Mouse (Mus musculus) limb, embryonic 12.5 days (tissue): ENCODE results near the gene Zfp410. TPM values are rescaled to one million over a fixed set of nuclear protein-coding genes. Genes with fewer than 3 reads are reported as not detected.

Experiments
- ATAC-seq: fragments of 200-750 bp; cut with Nextera tagmentation; 2 replicates; pipeline ENCODE4 v1.8.0; 2017; ENCODE audit warnings: low read depth, moderate TSS enrichment; ENCODE audit not compliant: insufficient number of reproducible peaks, insufficient read depth, low FRiP score, low TSS enrichment
- H3K27ac ChIP-seq: fragments of 300-500 bp; sonication (generic); 2 replicates; pipeline ENCODE4 v1.5.1; 2016; ENCODE audit warnings: mild to moderate bottlenecking, moderate library complexity
- H3K27me3 ChIP-seq: fragments of 300-500 bp; sonication (generic); 2 replicates; pipeline ENCODE4 v1.6.1; 2016; ENCODE audit warnings: mild to moderate bottlenecking, moderate library complexity
- H3K36me3 ChIP-seq: fragments of 300-500 bp; sonication (generic); 2 replicates; pipeline ENCODE4 v1.6.1; 2016; ENCODE audit warnings: mild to moderate bottlenecking, moderate library complexity
- H3K4me1 ChIP-seq: fragments of 300-500 bp; sonication (generic); replicated peaks from 2 replicates; pipeline ENCODE4 v1.6.1; 2016
- H3K4me2 ChIP-seq: fragments of 300-500 bp; sonication (generic); 2 replicates; pipeline ENCODE4 v1.6.1; 2016; ENCODE audit warnings: mild to moderate bottlenecking, moderate library complexity
- H3K4me3 ChIP-seq: fragments of 300-500 bp; sonication (generic); replicated peaks from 2 replicates; pipeline ENCODE4 v1.5.1; 2016; ENCODE audit warnings: mild to moderate bottlenecking
- H3K9ac ChIP-seq: fragments of 300-500 bp; sonication (generic); replicated peaks from 2 replicates; pipeline ENCODE4 v1.6.1; 2016; ENCODE audit warnings: mild to moderate bottlenecking, moderate library complexity
- H3K9me3 ChIP-seq: fragments of 300-500 bp; sonication (generic); 2 replicates; pipeline ENCODE4 v1.6.1; 2016; ENCODE audit warnings: mild to moderate bottlenecking, moderate library complexity
- WGBS: fragments of 180-500 bp; shearing (Covaris S2); methylation state at CpG from one replicate; pipeline ENCODE4 v1.1.7; 2016; 5-methylcytosine and 5-hydroxymethylcytosine counted together
- polyA plus RNA-seq: library from polyadenylated mRNA; unstranded; fragments of >200 nt; fragmentation: Nextera tagmentation; extraction: Ambion mirVana; gene quantifications from 2 replicates; pipeline ENCODE4 v1.2.1, GENCODE M21; 2016

Gene Zfp410
- polyA plus RNA-seq, 1 experiment from 2014 or later, result 114 TPM

DNA sequence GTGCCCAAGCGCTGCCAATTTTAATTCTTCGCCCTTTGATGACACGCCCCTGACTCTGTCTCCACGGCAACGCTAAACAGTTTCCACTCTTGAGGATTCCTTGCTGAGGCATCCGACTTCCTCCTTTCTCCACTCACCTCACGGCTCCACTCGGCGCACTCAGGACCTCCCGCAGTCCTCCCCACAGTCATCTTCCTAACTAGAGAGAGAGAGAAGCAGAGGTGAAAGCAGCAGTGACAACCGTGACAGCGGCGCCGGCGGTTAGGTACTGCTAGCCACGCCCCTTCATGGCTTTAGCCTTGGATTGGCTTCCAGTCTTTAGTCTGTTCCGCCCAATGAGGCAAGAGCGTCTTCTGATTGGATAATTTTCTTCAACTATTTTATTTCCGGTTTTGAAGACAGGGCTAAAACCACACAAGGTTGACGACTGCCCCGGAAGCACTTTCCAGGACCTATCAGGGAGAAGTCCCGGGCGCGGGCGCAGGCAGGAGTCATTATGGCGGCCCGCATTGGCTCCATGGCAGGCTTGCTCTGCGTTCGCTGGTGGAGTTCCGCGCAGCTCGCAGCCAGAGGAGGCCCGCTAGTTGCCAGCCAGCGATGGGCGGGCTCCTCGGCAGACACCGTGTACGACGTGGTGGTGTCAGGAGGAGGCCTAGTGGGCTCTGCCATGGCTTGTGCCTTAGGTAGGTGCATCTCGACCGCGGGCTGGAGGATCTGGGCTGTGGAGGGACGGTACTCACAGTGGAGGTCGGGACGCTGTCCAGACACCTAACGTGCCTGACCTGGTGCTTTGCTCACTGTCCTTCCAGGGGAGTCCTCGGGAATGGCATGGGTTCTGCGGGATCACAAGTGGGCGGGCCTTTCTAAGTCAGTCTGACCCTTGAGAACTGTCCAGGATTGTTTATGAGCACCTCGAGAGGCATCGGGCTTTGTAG is 45.2 kb downstream of the Zfp410 start, which contains the start of the genes Coq6 and Fam161b:
Gene Coq6, plus strand, starts transcription at position 103 of the 935 bp plus-strand sequence.
Gene Fam161b, minus strand, starts transcription at position 279 of the 935 bp plus-strand sequence.
- Histone ChIP-seq H3K4me3 (peak within 1 kb of the TSS; percentile 95), H3K27me3 (no peaks in the 10 kb centered on the region), H3K9me3 (no peaks in the 10 kb centered on the region), H3K4me2 (peak within 1 kb of the TSS; percentile 74), H3K4me1 (peaks cover 13% of the 10 kb centered on the region), H3K27ac (no peak within 1 kb of the TSS), H3K9ac (peak within 1 kb of the TSS; percentile 84), H3K36me3 (peaks cover 10% of the 10 kb centered on the region; the same call in 1 of the 2 replicates)
- under 1% methylated on average over 51 of the region's 51 CpGs for WGBS
- peak; percentile 99 for ATAC-seq

DNA sequence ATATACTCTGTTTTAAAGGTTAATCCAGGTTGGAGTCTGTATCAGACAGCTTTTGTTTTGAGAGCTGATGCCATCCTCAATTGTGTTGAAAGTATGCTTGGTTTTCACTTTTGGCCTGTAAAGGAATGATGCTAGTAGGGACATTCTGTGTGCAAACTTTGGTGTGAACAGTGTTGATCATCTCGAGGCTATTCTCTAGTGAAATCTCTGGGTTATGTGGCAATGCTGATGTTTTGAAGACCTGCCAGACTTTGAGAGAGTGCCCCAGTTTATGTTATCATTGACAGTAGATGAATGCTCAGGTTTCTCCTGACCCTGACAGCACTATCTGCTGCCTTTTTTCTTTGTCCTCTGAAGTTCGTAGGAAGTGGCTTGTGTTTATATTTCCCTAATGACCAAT is 46.2 kb downstream of the Zfp410 start:
- peak overlapping the region; percentile 74 for H3K4me2 ChIP-seq
- no peak for ATAC-seq
- H3K4me3 ChIP-seq, result peak overlapping the region; percentile 95
- peaks cover 15% of the 10 kb centered on the region for H3K36me3 ChIP-seq
- peaks cover 13% of the 10 kb centered on the region for H3K4me1 ChIP-seq
- H3K27ac ChIP-seq, result no peak overlapping the region
- H3K27me3 ChIP-seq, result no peaks in the 10 kb centered on the region
- 47% methylated on average over 2 of the region's 2 CpGs for WGBS
- no peaks in the 10 kb centered on the region for H3K9me3 ChIP-seq
- H3K9ac ChIP-seq, result no peak overlapping the region

DNA sequence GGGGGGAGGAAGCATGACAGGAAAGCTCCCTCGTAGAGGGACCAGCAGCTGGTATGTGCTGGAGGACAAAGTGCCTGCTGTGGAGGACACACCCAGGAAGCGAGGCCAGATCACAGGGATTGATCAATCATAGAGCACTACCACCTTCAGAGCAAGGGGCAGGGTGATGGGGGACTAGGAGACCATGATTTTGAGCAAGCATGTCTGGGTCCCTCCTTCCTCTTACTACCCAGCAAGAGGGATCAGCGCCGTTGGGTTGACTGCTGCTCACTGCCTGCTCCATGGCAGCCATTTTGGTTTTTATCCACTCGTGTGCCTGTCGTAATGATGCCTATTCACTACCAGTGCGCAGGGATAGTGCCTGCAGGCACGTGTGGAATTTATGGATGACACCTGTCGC is 47.6 kb downstream of the Zfp410 start:
- Histone ChIP-seq H3K4me1 (peaks cover 13% of the 10 kb centered on the region), H3K27ac (no peak overlapping the region), H3K36me3 (peaks cover 29% of the 10 kb centered on the region), H3K27me3 (no peaks in the 10 kb centered on the region), H3K9me3 (no peaks in the 10 kb centered on the region), H3K9ac (no peak overlapping the region), H3K4me3 (no peak overlapping the region), H3K4me2 (no peak overlapping the region)
- WGBS, result 84% methylated on average over 9 of the region's 9 CpGs
- no peak for ATAC-seq

DNA sequence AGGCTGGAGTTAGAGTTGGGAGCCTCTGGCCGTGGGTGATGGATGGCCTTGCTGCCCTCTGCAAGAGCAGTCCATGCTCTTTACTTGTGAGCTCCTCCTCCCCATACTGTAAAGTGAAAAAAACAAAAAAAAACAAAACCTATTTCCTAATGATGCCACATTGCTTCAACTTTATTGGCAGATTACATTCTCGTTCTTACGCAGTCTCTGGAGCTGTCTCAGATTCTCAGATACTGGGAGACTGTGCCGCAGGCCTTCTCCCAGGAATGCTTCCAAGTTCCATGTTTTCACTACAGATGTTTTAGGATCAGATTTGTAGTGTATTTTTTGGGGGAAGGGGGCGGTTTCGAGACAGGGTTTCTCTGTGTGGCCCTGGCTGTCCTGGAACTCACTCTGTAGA is 48.5 kb downstream of the Zfp410 start:
- WGBS, result 96% methylated on average over 6 of the region's 6 CpGs
- no peaks in the 10 kb centered on the region for H3K27me3 ChIP-seq
- H3K9ac ChIP-seq, result no peak overlapping the region
- H3K9me3 ChIP-seq, result no peaks in the 10 kb centered on the region
- peaks cover 13% of the 10 kb centered on the region for H3K4me1 ChIP-seq
- ATAC-seq, result no peak
- no peak overlapping the region for H3K4me3 ChIP-seq
- H3K36me3 ChIP-seq, result peaks cover 37% of the 10 kb centered on the region
- H3K27ac ChIP-seq, result no peak overlapping the region
- no peak overlapping the region for H3K4me2 ChIP-seq

DNA sequence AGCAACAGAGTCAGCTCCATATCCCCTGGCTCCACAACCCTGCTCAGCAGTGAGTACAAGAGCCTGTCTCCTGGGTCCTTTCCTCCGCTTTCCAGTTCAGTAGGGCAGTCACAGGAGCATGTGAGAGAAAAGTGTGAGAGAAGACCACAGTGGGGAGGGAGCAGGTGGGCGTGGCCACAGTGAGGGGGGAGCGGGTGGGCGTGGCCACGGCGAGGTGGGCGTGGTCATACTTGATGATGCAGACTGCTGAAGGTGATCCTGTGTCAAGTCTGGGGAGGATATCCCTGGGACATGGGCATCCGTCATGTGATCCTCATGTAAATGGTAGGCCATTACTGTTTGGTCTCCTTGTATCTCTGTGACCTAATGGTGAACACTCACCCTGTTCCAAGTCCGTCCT is 50.3 kb downstream of the Zfp410 start:
- no peaks in the 10 kb centered on the region for H3K27me3 ChIP-seq
- H3K9ac ChIP-seq, result no peak overlapping the region
- peaks cover 56% of the 10 kb centered on the region for H3K36me3 ChIP-seq
- no peak overlapping the region for H3K4me3 ChIP-seq
- peaks cover 9% of the 10 kb centered on the region for H3K4me1 ChIP-seq
- 63% methylated on average over 9 of the region's 9 CpGs for WGBS
- no peaks in the 10 kb centered on the region for H3K9me3 ChIP-seq
- ATAC-seq, result no peak
- no peak overlapping the region for H3K4me2 ChIP-seq
- H3K27ac ChIP-seq, result no peak overlapping the region

DNA sequence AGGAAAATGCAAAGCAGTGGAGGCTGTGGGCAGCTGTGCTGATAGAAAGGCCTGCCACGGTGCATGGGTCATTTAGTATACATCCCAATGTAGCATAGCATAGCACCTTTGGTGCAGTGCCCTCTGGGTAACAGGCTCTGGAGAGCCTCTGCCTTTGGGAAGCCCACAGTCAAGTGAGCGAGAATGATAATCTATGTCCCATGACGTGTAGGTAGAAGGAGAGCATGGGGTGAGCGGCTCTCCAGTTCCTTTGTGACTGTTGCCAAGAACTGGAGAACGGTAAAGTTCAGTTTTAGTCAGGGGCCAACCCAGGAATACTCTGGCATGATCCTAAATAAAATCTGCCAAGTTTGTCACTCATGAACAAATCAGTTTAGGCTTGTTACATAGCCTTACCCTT is 55.0 kb downstream of the Zfp410 start:
- ATAC-seq, result no peak
- Histone ChIP-seq H3K4me3 (no peak overlapping the region), H3K9ac (no peak overlapping the region), H3K27me3 (no peaks in the 10 kb centered on the region), H3K36me3 (peaks cover 86% of the 10 kb centered on the region), H3K4me1 (no peaks in the 10 kb centered on the region), H3K9me3 (no peaks in the 10 kb centered on the region), H3K27ac (no peak overlapping the region), H3K4me2 (no peak overlapping the region)
- WGBS, result 93% methylated on average over 5 of the region's 5 CpGs

DNA sequence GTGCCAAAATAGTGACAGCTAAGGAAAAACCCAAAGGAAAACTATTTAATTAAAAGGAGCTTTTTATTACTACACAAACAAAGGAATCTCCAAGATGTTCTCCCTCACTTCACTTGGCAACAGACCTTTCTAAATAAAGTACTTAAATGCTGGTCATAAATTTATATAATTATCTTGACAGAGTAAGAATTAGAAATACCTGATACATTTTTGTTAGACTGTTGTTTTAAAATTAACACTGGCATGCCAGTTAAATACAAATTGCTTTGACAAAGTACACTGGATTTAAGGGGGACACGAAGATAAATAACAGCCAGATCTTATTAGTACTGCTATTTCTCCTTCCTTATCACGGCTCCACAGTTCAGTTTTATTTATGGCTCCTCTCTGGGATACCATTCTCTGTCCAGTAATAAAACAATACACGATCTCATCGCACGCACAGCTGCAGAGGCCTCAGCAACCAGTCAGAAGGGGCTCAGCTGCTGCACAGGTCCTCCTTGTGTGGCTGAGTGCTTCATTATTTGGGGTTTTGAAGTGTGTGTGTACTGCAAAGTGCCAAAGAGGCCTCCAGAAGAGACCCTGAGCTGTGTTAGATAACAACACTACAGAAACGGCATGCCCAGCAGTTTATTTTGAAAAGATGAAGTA is 57.3 kb downstream of the Zfp410 start:
- Histone ChIP-seq H3K4me2 (no peak overlapping the region), H3K4me3 (no peak overlapping the region), H3K27ac (no peak overlapping the region), H3K36me3 (peaks cover 69% of the 10 kb centered on the region), H3K9me3 (no peaks in the 10 kb centered on the region), H3K9ac (no peak overlapping the region), H3K27me3 (no peaks in the 10 kb centered on the region), H3K4me1 (no peaks in the 10 kb centered on the region)
- no peak for ATAC-seq
- 82% methylated on average over 6 of the region's 6 CpGs for WGBS

DNA sequence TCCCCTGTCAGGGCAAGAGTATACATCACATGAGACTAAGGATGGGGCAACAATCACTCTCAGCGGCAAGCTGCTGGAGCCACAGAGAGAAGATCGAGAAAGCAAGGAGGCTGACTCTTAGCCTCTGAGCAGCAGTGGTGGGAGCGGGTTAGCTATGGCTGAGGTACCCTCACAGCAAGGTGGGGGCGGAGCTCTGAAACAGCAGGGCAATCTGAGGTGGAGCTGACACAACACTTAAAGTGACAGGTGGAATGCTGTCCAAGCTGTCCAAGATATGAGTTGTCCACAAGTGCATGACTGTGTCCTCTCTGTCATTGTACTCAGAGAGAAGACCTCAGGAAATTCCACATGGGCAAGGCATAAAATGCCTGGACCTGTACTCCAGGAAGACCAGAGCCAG is 65.7 kb downstream of the Zfp410 start:
- no peak for ATAC-seq
- no peak overlapping the region for H3K9ac ChIP-seq
- no peaks in the 10 kb centered on the region for H3K27me3 ChIP-seq
- H3K4me1 ChIP-seq, result no peaks in the 10 kb centered on the region
- peaks cover 4% of the 10 kb centered on the region; the same call in 1 of the 2 replicates for H3K36me3 ChIP-seq
- 88% methylated on average over 4 of the region's 4 CpGs for WGBS
- no peak overlapping the region for H3K27ac ChIP-seq
- H3K4me2 ChIP-seq, result no peak overlapping the region
- no peaks in the 10 kb centered on the region for H3K9me3 ChIP-seq
- no peak overlapping the region for H3K4me3 ChIP-seq

DNA sequence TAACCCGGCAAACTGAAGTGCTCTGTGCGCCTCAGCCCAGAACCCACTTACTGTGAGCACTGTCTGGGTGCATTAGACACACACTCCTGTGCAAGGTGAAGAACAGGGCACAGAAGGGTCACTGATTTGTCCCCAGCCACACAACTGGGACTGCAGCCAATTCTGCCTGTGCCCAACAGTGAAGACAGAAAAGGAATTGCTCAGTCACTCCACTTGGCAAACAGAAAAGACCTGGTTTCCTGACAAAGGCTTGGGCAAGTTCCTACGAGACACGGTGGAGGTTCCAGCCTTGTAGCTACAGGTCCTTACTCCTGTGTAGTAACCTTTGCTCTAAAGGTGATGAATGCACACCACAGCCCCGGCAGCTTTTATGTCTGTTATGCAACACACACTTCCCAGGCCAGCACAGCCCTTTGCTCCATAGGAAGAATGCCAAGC is 68.0 kb downstream of the Zfp410 start:
- no peak overlapping the region for H3K4me2 ChIP-seq
- H3K36me3 ChIP-seq, result peaks cover 4% of the 10 kb centered on the region; the same call in 1 of the 2 replicates
- no peak overlapping the region for H3K4me3 ChIP-seq
- H3K27me3 ChIP-seq, result no peaks in the 10 kb centered on the region
- no peaks in the 10 kb centered on the region for H3K9me3 ChIP-seq
- H3K27ac ChIP-seq, result no peak overlapping the region
- no peak overlapping the region for H3K9ac ChIP-seq
- no peak for ATAC-seq
- H3K4me1 ChIP-seq, result no peaks in the 10 kb centered on the region
- 82% methylated on average over 5 of the region's 5 CpGs for WGBS

DNA sequence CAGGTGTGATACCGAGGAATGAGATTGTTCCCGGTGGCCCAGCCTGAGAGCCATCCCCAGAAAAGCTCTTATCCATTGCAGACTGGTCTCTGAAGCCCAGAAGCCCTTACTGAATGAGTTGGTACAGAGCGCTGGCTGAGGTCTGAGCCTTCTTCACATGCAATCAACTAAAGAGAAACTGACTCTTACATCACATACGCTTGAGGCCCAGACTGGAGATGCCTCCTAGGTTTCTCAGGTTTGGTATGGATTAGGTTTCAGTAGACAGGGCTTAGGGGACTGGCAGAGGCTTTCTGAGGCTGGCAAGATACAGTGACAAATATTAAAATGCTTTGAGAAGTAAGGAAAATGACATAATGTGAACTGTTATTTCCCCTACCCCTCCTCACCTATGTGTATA is 68.8 kb downstream of the Zfp410 start:
- Histone ChIP-seq H3K27me3 (no peaks in the 10 kb centered on the region), H3K27ac (no peak overlapping the region), H3K4me3 (no peak overlapping the region), H3K9me3 (no peaks in the 10 kb centered on the region), H3K4me2 (no peak overlapping the region), H3K36me3 (peaks cover 4% of the 10 kb centered on the region; the same call in 1 of the 2 replicates), H3K4me1 (no peaks in the 10 kb centered on the region), H3K9ac (no peak overlapping the region)
- ATAC-seq, result no peak
- 86% methylated on average over 4 of the region's 4 CpGs for WGBS

DNA sequence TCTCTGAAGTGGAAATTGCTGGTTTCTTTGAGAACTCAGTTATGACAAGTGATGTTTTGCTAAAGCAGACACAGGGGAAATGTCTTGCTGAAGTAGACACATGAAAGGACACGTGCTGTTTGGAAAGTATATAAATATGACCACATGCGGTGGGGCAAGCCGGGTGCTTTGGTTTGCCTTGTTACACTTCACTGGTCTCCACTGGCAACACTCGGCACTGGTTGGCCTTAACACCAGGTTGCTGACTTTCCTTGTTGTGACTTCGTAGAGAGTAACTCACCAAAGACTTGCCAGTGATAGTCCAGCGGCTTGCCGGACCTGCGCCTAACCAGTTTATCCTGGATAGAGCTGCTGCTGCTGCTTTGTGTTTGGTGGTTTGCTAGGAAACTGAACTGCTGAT is 71.4 kb downstream of the Zfp410 start:
- no peak for ATAC-seq
- Histone ChIP-seq H3K9me3 (no peaks in the 10 kb centered on the region), H3K4me3 (no peak overlapping the region), H3K9ac (no peak overlapping the region), H3K4me1 (no peaks in the 10 kb centered on the region), H3K4me2 (no peak overlapping the region), H3K27me3 (no peaks in the 10 kb centered on the region), H3K36me3 (peaks cover 4% of the 10 kb centered on the region; the same call in 1 of the 2 replicates), H3K27ac (no peak overlapping the region)
- WGBS, result 90% methylated on average over 8 of the region's 8 CpGs
